ENCODE assay signal across 9 mouse cellular contexts in the genomic region with DNA sequence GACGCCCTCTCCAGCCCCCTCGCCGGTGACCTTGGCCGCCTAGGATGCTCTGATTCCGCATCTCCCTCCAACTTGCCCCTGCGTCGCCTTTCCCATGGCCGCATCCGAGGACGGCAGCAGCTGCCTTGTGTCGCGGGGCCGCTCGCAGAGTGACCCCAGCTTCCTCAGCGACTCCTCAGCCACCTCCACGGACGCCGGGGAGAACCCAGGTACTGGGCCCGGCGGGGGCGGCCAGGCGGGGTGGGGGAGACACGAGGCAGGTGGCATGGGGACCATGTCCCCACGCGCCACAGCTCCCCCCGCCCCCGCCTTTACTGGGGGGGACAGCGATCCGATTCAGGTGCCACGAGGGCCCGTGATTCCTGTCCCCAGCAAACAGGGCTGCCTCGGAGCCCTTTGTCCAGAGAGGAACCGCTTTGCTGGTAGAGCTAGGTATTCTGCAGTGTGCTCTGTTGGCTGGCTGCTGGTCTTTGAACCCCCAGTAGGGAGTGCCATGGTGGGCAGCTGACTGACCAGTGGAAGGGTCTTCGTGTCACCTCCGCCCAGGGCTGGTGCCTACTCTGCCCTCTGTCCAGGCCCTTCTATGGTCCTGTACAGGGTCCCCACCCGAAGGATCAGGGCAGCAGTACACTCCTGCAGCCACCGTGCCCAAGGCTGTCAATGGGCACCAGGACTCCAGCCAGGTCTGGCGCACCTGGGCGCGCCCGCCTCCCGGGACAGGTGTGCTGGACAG. TPM values are rescaled to one million over a fixed set of nuclear protein-coding genes. Genes with fewer than 3 reads are reported as not detected.
DNase-seq lines count a peak whose midpoint lies in the region; ATAC-seq and TF ChIP-seq lines count a peak whose summit lies in the region.
"Had no signal": no experiment of that assay in that cellular context is flagged by ENCODE, and none has a peak within 500 bp of the region (broad histone marks: within the 10 kb centered on the region; RNA-seq: fewer than 3 reads in every experiment).

No protein-coding gene starts in this region.

- H3K9me3 ChIP-seq in heart, embryonic 13.5 days, result no peaks in the 10 kb centered on the region
- H3K9me3 ChIP-seq in E14TG2a.4 (ENCODE audit: low read length), result no peaks in the 10 kb centered on the region
- no peaks in the 10 kb centered on the region for H3K9me3 ChIP-seq in embryonic facial prominence, embryonic 14.5 days (ENCODE audit: control insufficient read depth, low read length)
- no peaks in the 10 kb centered on the region for H3K9me3 ChIP-seq in limb, embryonic 13.5 days
- H3K9me3 ChIP-seq: liver, embryonic 13.5 days had no signal

- H3K4me1 ChIP-seq in heart, embryonic 13.5 days, result peaks cover 8% of the 10 kb centered on the region
- peaks cover 21% of the 10 kb centered on the region for H3K4me1 ChIP-seq in E14TG2a.4 (replicated peaks; ENCODE audit: low read depth, low read length)
- H3K4me1 ChIP-seq in embryonic facial prominence, embryonic 14.5 days (ENCODE audit: control insufficient read depth, insufficient read depth, low read length), result 0 out of 2 replicates have a peak, but pooled peaks cover 3% of the 10 kb centered on the region
- peaks cover 14% of the 10 kb centered on the region for H3K4me1 ChIP-seq in limb, embryonic 13.5 days
- H3K4me1 ChIP-seq: liver, embryonic 13.5 days had no signal

- H3K27me3 ChIP-seq in heart, embryonic 13.5 days (replicated peaks), result peaks cover 87% of the 10 kb centered on the region
- H3K27me3 ChIP-seq in E14TG2a.4 (ENCODE audit: insufficient read depth, low read length), result peaks cover 62% of the 10 kb centered on the region
- peaks cover 34% of the 10 kb centered on the region for H3K27me3 ChIP-seq in embryonic facial prominence, embryonic 14.5 days (replicated peaks; ENCODE audit: control insufficient read depth, insufficient read depth, low read length)
- H3K27me3 ChIP-seq in limb, embryonic 13.5 days, result peaks cover 17% of the 10 kb centered on the region

- ATAC-seq in heart, embryonic 13.5 days (ENCODE audit: extremely low read depth, insufficient number of reproducible peaks, low FRiP score, low TSS enrichment), result no peak
- 0 out of 2 replicates have a peak, but pooled peaks have one; percentile 30 for ATAC-seq in embryonic facial prominence, embryonic 14.5 days (ENCODE audit: low read depth)
- ATAC-seq in limb, embryonic 13.5 days (ENCODE audit: low FRiP score, low read depth), result no peak
- no peak for ATAC-seq in inflammation-experienced regulatory T-cells, adult 6 months
- ATAC-seq in erythroid progenitor cell, adult 5-6 weeks (replicated peaks; ENCODE audit: low FRiP score, poor library complexity, severe bottlenecking), result no peak

- TF ChIP-seq CTCF in E14TG2a.4 (conservative IDR thresholded peaks at IDR 0.05; ENCODE audit: low read length), result no peak

- peak overlapping the region; percentile 45 for H3K4me3 ChIP-seq in heart, embryonic 13.5 days
- peak overlapping the region; percentile 72 for H3K4me3 ChIP-seq in E14TG2a.4 (replicated peaks; ENCODE audit: low read length)
- peak overlapping the region; percentile 35 for H3K4me3 ChIP-seq in embryonic facial prominence, embryonic 14.5 days (ENCODE audit: low read depth, low read length)
- peak overlapping the region; percentile 41 for H3K4me3 ChIP-seq in limb, embryonic 13.5 days
- H3K4me3 ChIP-seq: liver, embryonic 13.5 days had no signal

- peak overlapping the region; percentile 63 for H3K4me2 ChIP-seq in heart, embryonic 13.5 days
- H3K4me2 ChIP-seq in embryonic facial prominence, embryonic 14.5 days (ENCODE audit: low read depth, low read length), result peak overlapping the region; percentile 57
- H3K4me2 ChIP-seq in limb, embryonic 13.5 days (replicated peaks), result peak overlapping the region; percentile 83
- H3K4me2 ChIP-seq: liver, embryonic 13.5 days had no signal

- WGBS in heart, embryonic 13.5 days, result 13% methylated on average over 41 of the region's 42 CpGs
- WGBS in embryonic facial prominence, embryonic 14.5 days, result 15% methylated on average over 31 of the region's 42 CpGs
- WGBS in limb, embryonic 13.5 days, result 6% methylated on average over 42 of the region's 42 CpGs

- H3K27ac ChIP-seq in heart, embryonic 13.5 days (replicated peaks), result no peak overlapping the region
- no peak overlapping the region for H3K27ac ChIP-seq in embryonic facial prominence, embryonic 14.5 days (replicated peaks; ENCODE audit: low read depth, low read length)
- no peak overlapping the region for H3K27ac ChIP-seq in limb, embryonic 13.5 days
- H3K27ac ChIP-seq: liver, embryonic 13.5 days had no signal

- peak overlapping the region; percentile 69 for H3K9ac ChIP-seq in heart, embryonic 13.5 days
- peak overlapping the region; percentile 54 for H3K9ac ChIP-seq in embryonic facial prominence, embryonic 14.5 days (ENCODE audit: low read depth, low read length)
- peak overlapping the region; percentile 64 for H3K9ac ChIP-seq in limb, embryonic 13.5 days
- H3K9ac ChIP-seq: liver, embryonic 13.5 days had no signal

- no peak for DNase-seq in heart, adult 9 months (ENCODE audit: low spot score in 2 of 2)
- DNase-seq in embryonic facial prominence, embryonic 14.5 days (ENCODE audit: low spot score), result no peak
- DNase-seq in urinary bladder, postnatal 10 days (ENCODE audit: low spot score), result no peak
- DNase-seq: liver, embryonic 13.5 days had no signal

- H3K36me3 ChIP-seq in heart, embryonic 13.5 days, result no peaks in the 10 kb centered on the region
- H3K36me3 ChIP-seq in E14TG2a.4 (ENCODE audit: insufficient read depth, low read length), result no peaks in the 10 kb centered on the region
- no peaks in the 10 kb centered on the region for H3K36me3 ChIP-seq in embryonic facial prominence, embryonic 14.5 days (ENCODE audit: control insufficient read depth, insufficient read depth, low read length)
- no peaks in the 10 kb centered on the region for H3K36me3 ChIP-seq in limb, embryonic 13.5 days
- H3K36me3 ChIP-seq: liver, embryonic 13.5 days had no signal

RNA-seq across cellular contexts. Expression of a gene that starts 23.7 kb away (rescaled TPM):
- 6.3 and 6.8 TPM in 2 replicates for polyA plus RNA-seq in heart, embryonic 13.5 days (2015; fragmentation: Nextera tagmentation; extraction: Ambion mirVana)
- 1.8 and 2.1 TPM in 2 replicates for polyA plus RNA-seq in embryonic facial prominence, embryonic 14.5 days (2014; fragmentation: Nextera tagmentation; extraction: Ambion mirVana)
- 1.2 TPM in 2 replicates for polyA plus RNA-seq in limb, embryonic 13.5 days (2015; fragmentation: Nextera tagmentation; extraction: Ambion mirVana)
- under 1 TPM in 2 of 3 experiments, not detected in 1; 0.11 to 0.40 TPM for polyA plus RNA-seq in inflammation-experienced regulatory T-cells, adult 6 months (2017; shearing (Covaris generic))
- total RNA-seq in erythroid progenitor cell, adult 5-6 weeks (2015; ENCODE audit: low replicate concordance), result not detected in 2 replicates
- total RNA-seq in erythroid progenitor cell, adult 5-6 weeks (2017; ENCODE audit: low replicate concordance), result not detected in 2 replicates
